Mouse (Mus musculus) small intestine, adult 2 months (tissue): ENCODE data around the gene Fbxw4. TPM values are rescaled to one million over a fixed set of nuclear protein-coding genes. Genes with fewer than 3 reads are reported as not detected.
"Not testable (repeated sequence)": the region's sequence is repeated elsewhere in the genome, so short reads cannot be mapped to it uniquely, and the experiment has no call there.

Experiments used
- H3K27ac ChIP-seq: fragments of 200-500 bp; 2 replicates; pipeline ENCODE4 v1.5.1; 2012; ENCODE audit warnings: low read depth, low read length, control low read depth, inconsistent platforms; ENCODE audit not compliant: insufficient read depth
- H3K27me3 ChIP-seq: fragments of 200-500 bp; 2 replicates; pipeline ENCODE4 v1.6.1; 2012; ENCODE audit warnings: mild to moderate bottlenecking, moderate library complexity, low read length, inconsistent platforms; ENCODE audit not compliant: control insufficient read depth, insufficient read depth
- H3K36me3 ChIP-seq: fragments of 200-500 bp; 2 replicates; pipeline ENCODE4 v1.6.1; 2012; ENCODE audit warnings: mild to moderate bottlenecking, low read length, control low read depth, inconsistent platforms; ENCODE audit not compliant: control insufficient read depth, insufficient read depth
- H3K4me1 ChIP-seq: fragments of 200-500 bp; 2 replicates; pipeline ENCODE4 v1.6.1; 2012; ENCODE audit warnings: low read length, inconsistent platforms, mixed read lengths; ENCODE audit not compliant: control insufficient read depth, insufficient read depth, insufficient read length
- H3K4me3 ChIP-seq: fragments of 200-500 bp; 2 replicates; pipeline ENCODE4 v1.5.1; 2012; ENCODE audit warnings: low read depth, mild to moderate bottlenecking, control low read depth, inconsistent platforms, low read length, moderate library complexity
- CTCF ChIP-seq: fragments of 200-500 bp; IDR thresholded peaks from 2 replicates; pipeline ENCODE4 v1.5.1; 2012; ENCODE audit warnings: low read depth, mild to moderate bottlenecking, control low read depth, inconsistent platforms, low read length, moderate library complexity, mixed read lengths; ENCODE audit not compliant: insufficient replicate concordance, insufficient read length; ENCODE audit errors: extremely low read depth
- POLR2A ChIP-seq: fragments of 200-500 bp; IDR thresholded peaks from 2 replicates; pipeline ENCODE4 v1.6.1; 2012; ENCODE audit warnings: low read depth, mild to moderate bottlenecking, control low read depth, inconsistent platforms, low read length, moderate library complexity
- WGBS: fragments of 180-500 bp; shearing (Covaris S2); methylation state at CpG from one replicate; pipeline ENCODE4 v1.1.7; 2018; 5-methylcytosine and 5-hydroxymethylcytosine counted together
- polyA plus RNA-seq: library from polyadenylated mRNA; depleted of rRNA; stranded (reverse); fragments of >200 nt; gene quantifications from 2 replicates; pipeline ENCODE4 v1.2.3, GENCODE M21; 2012

Gene Fbxw4
- polyA plus RNA-seq, 1 experiment: 44.8 TPM

DNA sequence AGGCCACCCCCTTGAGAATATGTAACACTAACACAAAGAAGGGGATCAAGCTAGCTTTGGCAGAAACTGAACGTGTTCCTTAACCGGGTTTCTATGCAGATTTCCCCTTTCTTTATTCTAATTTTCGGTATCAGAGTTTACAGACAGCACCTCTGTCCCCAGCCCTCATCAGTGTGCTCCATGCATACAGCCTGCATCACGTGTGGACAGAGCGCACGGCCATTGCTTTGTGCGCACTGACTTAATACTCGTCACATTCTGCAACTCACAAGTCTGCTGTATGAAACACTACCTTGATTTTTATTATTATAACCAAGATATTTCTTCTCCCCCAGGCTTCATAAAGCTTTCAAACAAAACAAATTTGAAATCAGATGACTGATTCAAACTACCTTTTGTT lies 4.2 kb downstream of the Fbxw4 start:
- H3K4me1 ChIP-seq: peaks cover 3% of the 10 kb centered on the region; the same call in 1 of the 2 replicates
- TF ChIP-seq CTCF (no peak), POLR2A (no peak)
- H3K27me3 ChIP-seq: no peaks in the 10 kb centered on the region
- WGBS: 83% methylated on average over 8 of the region's 8 CpGs
- no peak overlapping the region for H3K4me3 ChIP-seq
- H3K36me3 ChIP-seq: no peaks in the 10 kb centered on the region
- no peak overlapping the region for H3K27ac ChIP-seq

DNA sequence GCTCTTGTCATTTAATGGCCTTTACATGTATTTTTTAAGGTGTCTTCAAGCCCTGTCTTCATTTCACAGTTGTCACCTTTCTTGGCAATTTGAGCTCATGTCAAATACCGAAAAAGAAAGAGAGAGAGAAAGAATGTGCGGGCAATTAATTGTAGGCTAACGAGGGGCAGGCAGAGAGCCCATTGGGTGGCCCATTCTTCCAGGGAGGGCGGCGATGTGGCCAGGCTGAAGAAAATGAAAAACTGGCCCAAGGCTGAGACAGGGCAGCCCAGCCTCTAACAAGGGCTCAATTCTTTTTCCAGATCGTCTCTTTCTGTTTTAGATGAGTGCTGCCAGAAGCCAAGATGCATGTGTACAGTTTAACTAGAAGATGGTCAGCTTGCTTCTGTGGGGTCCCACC lies 6.1 kb downstream of the Fbxw4 start:
- Histone ChIP-seq H3K36me3 (no peaks in the 10 kb centered on the region), H3K4me3 (no peak overlapping the region), H3K4me1 (no peaks in the 10 kb centered on the region; the same call in 1 of the 2 replicates), H3K27ac (no peak overlapping the region), H3K27me3 (no peaks in the 10 kb centered on the region)
- 88% methylated on average over 6 of the region's 6 CpGs for WGBS
- no peak for TF ChIP-seq POLR2A
- TF ChIP-seq CTCF: no peak

DNA sequence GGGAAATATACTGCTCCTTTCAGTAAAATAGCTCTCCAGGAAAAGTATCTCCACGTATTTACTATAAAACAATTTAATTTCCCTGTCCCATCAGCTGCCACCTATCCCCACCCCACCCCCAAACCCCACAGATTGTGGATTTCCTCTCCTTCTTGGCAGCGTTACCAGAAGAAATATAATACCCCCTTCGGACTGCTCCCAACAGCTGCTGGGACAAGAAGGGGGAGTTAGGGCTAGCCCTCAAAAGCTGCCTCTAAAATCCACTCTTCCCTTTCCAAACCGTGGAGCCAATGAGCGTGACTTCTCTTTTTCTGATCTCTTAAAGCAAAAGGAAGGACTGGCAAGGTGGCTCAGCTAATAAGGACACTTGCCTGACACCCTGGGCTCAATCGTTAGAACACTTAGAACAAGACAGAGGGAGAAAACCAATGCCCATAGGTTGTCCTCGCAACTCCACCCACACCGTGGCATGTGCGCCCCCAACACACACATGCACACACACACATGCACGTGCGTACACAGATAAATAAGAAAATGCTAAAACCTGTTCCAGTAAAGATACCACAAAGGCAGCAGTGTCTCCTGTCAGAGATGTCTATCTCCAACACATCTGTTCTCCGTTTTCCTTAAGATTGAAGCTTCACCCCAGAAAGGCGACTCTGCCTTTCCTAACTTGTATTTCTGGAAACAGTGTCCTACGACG lies 7.7 kb downstream of the Fbxw4 start:
- WGBS: 76% methylated on average over 15 of the region's 15 CpGs
- Histone ChIP-seq H3K27me3 (no peaks in the 10 kb centered on the region), H3K36me3 (no peaks in the 10 kb centered on the region), H3K4me1 (no peaks in the 10 kb centered on the region), H3K4me3 (no peak overlapping the region), H3K27ac (no peak overlapping the region)
- TF ChIP-seq CTCF: no peak
- no peak for TF ChIP-seq POLR2A

DNA sequence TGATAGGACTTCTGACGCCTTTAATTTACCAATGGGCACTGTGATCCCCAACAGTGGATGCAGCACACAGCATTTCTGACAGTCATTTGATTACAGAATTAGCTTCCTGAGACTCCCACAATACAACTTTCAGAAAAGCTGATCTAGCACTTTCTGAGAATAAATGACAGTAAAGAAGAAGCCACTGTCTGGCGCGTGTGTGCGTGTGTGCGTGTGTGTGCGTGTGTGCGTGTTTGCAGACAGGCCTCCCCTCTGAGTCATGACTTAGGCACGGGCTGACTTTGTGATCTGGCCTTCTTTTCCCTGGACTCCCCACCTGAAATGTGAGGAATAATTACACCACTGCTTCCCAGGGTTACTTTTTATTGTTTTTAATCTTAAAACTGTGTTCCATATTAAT lies 8.6 kb downstream of the Fbxw4 start:
- H3K4me1 ChIP-seq: no peaks in the 10 kb centered on the region
- H3K36me3 ChIP-seq: no peaks in the 10 kb centered on the region
- H3K27ac ChIP-seq: no peak overlapping the region
- WGBS: 94% methylated on average over 8 of the region's 8 CpGs
- TF ChIP-seq POLR2A (no peak), CTCF (no peak)
- no peak overlapping the region for H3K4me3 ChIP-seq
- H3K27me3 ChIP-seq: no peaks in the 10 kb centered on the region

DNA sequence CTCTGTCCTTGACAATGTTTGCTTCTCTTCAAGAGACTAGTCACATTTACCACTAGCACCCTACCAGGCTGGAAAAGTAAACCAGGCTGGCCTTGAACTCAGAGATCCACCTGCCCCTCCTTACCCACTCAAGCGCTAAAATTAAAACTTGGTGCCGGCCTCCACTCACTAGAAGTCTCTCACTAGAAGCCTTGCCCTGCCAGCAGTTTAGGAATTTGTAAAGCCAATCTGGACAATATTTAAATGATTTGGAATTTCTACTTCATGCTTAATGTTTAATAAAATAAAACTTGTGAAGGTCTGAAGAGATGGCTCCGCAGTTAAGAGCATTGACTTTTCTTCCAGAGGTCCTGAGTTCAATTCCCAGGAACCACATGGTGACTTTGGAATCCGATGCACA lies 10.3 kb downstream of the Fbxw4 start:
- no peak overlapping the region for H3K27ac ChIP-seq
- WGBS: 80% methylated on average over 4 of the region's 4 CpGs
- H3K36me3 ChIP-seq: no peaks in the 10 kb centered on the region
- H3K27me3 ChIP-seq: no peaks in the 10 kb centered on the region
- no peak overlapping the region for H3K4me3 ChIP-seq
- TF ChIP-seq CTCF: no peak
- no peak for TF ChIP-seq POLR2A
- no peaks in the 10 kb centered on the region for H3K4me1 ChIP-seq

DNA sequence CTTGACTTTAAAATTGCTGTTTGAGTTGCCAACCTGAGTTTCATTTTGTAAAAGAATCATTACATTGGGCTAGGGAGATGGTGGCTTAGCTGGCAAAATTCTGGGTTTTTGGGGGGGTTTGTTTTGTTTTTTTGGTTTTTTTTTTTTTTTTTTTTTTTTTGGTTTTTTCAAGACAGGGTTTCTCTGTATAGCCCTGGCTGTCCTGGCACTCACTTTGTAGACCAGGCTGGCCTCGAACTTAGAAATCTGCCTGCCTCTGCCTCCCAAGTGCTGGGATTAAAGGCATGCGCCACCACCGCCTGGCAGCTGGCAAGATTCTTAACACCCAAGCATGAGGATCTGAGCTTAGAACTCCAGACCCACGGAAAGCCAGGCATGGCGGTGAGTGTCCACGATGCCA lies 11.6 kb downstream of the Fbxw4 start:
- 92% methylated on average over 6 of the region's 6 CpGs for WGBS
- not testable (repeated sequence) for H3K27ac ChIP-seq, H3K27me3 ChIP-seq, H3K4me3 ChIP-seq, H3K4me1 ChIP-seq, H3K36me3 ChIP-seq

DNA sequence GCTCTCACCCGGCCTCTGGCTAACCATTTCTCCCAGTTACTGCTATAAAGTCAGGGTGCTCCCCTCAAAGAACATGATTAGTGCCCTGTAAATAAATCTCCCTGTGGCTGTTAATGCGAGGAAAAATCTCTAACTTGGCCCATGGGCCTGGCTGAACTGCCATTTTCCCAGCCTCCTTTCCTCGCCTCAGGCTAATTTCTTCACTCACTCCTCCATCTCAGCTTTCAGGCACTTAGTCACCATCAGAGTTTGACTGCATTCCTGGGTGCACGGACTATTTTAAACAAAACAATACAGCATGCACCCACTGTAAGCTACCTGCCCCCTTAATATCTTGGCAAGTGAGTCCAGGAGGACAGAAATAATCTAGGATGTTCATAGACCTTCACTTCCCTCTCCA lies 13.2 kb downstream of the Fbxw4 start:
- 76% methylated on average over 4 of the region's 4 CpGs for WGBS
- no peak overlapping the region for H3K4me3 ChIP-seq
- H3K4me1 ChIP-seq: no peaks in the 10 kb centered on the region
- no peaks in the 10 kb centered on the region for H3K36me3 ChIP-seq
- no peak overlapping the region for H3K27ac ChIP-seq
- no peaks in the 10 kb centered on the region for H3K27me3 ChIP-seq
- no peak for TF ChIP-seq CTCF

DNA sequence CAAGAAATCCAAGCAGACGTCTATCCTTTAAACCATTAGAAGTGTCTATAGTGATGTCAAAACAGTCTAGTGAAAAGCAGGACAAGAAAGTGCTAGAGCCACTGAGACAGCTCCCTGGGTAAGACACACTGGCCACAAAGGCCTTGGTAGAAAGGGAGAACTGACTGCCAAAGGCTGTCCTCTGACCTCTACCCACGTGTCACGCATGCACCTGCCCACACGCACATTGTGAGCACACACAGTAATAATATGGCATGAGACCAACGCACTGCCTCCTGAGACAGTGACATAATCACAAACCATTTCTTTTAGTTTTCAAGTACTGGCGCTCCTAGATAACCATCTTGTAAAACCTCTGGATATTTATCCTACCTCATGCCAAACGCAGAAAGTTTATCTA lies 19.4 kb downstream of the Fbxw4 start:
- 81% methylated on average over 7 of the region's 7 CpGs for WGBS
- H3K4me3 ChIP-seq: no peak overlapping the region
- no peaks in the 10 kb centered on the region for H3K4me1 ChIP-seq
- H3K27me3 ChIP-seq: no peaks in the 10 kb centered on the region
- peaks cover 3% of the 10 kb centered on the region for H3K36me3 ChIP-seq
- H3K27ac ChIP-seq: no peak overlapping the region
- no peak for TF ChIP-seq POLR2A
- TF ChIP-seq CTCF: no peak
